Mouse (Mus musculus): ENCODE measurements at regions not wholly inside any gene's neighbourhood (a gene's known extent, or its start where the extent isn't known, plus 50 kb on each side); places are given as distances from the start of the nearest gene placed in this dataset.

DNA sequence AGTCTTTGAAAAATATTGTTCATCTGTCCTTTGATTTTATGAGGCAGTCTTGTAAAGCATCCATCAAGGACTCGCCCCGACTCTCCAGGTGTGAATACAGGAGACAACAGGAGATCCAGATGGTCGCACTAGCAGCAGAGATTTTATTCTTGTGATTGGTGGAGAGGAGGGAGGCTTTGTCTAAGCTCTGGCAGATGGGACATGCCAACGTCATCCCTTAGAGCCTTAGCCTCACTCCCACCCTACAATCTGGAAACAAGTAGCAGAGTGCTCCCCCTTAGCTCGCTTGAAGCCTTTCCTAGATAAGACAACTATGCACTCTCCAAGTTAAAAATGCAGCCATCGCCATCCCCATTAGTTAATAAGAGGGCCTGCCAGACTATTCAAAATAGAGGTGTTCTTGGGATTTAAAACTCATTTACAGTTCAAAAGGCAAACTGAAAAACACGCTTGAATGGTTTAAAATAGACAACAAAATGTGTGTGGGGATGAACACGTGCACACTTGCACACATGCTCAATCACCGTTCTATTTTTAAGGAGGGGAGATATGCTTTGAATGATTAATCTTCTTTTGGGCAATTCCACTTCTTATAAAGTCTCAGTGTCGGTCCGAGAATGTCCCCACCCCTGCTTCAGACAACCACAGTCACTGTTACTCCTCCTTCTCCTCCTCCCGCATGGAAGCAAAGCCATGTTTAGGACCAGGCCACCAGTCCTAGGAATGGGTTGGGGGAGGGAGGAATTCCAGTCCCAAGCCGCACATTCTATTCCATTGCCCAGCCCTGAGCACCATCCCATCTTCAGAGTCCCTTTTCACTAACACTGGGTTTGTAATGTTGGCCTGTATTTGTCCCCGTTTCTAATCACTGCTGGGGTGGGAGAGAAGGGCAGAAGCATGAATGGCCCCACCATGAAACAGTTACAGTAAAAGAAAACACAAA is 61.5 kb upstream of the Egln3 start:
- TF ChIP-seq ZNF384 (IDR thresholded peaks at IDR 0.05; ENCODE audit: low read depth, low read length): no peak
- no peak for TF ChIP-seq CHD2 (IDR thresholded peaks at IDR 0.05; ENCODE audit: low read depth, low read length)
